Mouse (Mus musculus) left cerebral cortex, postnatal 4 days (tissue): ENCODE data around the gene Mrps7. TPM values are rescaled to one million over a fixed set of nuclear protein-coding genes. Genes with fewer than 3 reads are reported as not detected.
"Not testable (repeated sequence)": the region's sequence is repeated elsewhere in the genome, so short reads cannot be mapped to it uniquely, and the experiment has no call there.

ENCODE experiments used
- DNase-seq: peaks from one replicate; pipeline ENCODE4 v3.0.0-alpha.2; 2022
- intact Hi-C: fragments of 180-260 bp; cut with DNase I; formaldehyde crosslinking; loops from one replicate; pipeline ENCODE4 v1.15.1; 2025
- total RNA-seq, 2 experiments: library from RNA; stranded (reverse); gene quantifications; 2 replicates each; pipeline ENCODE4 v1.2.3; 2021

Gene Mrps7
- total RNA-seq, 2 experiments from 2014 or later, result 43.0 to 44.1 TPM

GRCm38 (mm10) chr11:115644308-115644707, 40.6 kb downstream of the Mrps7 start:
- DNase-seq, result no peak
- intact Hi-C loops, result loop anchor here (5.0 kb wide), 1 partner anchor 53 kb away; no protein-coding TSS in a partner anchor

- not testable (repeated sequence) for DNase-seq
- intact Hi-C loops, result loop anchor here (5.0 kb wide), 1 partner anchor 67 kb away; no protein-coding TSS in a partner anchor
These were observed 41.8 kb downstream of the Mrps7 start for GRCm38 (mm10) chr11:115645498-115645897.

- intact Hi-C loops, result loop anchor here (5.0 kb wide), 1 partner anchor 66 kb away; no protein-coding TSS in a partner anchor
- DNase-seq, result no peak
These were observed 42.7 kb downstream of the Mrps7 start for GRCm38 (mm10) chr11:115646439-115646838.

- intact Hi-C loops, result loop anchor here (5.0 kb wide), 1 partner anchor 65 kb away; no protein-coding TSS in a partner anchor
These were observed 43.7 kb downstream of the Mrps7 start for GRCm38 (mm10) chr11:115647459-115647858.

GRCm38 (mm10) chr11:115649706-115650105, 46.0 kb downstream of the Mrps7 start:
- intact Hi-C loops, result loop anchor here (5.0 kb wide), 2 partner anchors 63 to 163 kb away; partner anchors contain the start of genes Caskin2 and Tsen54
- DNase-seq, result peak; percentile 50

More at GRCm38 (mm10) chr11:115647459-115647858, 43.7 kb downstream of the Mrps7 start:
- DNase-seq, result peak; percentile 49

GRCm38 (mm10) chr11:115651680-115652079, 48.0 kb downstream of the Mrps7 start:
- intact Hi-C loops, result loop anchor here (5.0 kb wide), 1 partner anchor 161 kb away; the partner anchor contains the start of genes Caskin2 and Tsen54
- DNase-seq, result no peak

GRCm38 (mm10) chr11:115653194-115653593, 49.5 kb downstream of the Mrps7 start:
- no peak for DNase-seq
- intact Hi-C loops, result loop anchor here (5.0 kb wide), 1 partner anchor 159 kb away; the partner anchor contains the start of genes Caskin2 and Tsen54

GRCm38 (mm10) chr11:115654128-115654527, 50.4 kb downstream of the Mrps7 start:
- intact Hi-C loops, result loop anchor here (5.0 kb wide), 1 partner anchor 158 kb away; the partner anchor contains the start of genes Caskin2 and Tsen54
- DNase-seq, result no peak

Other genes with a start within 250 kb of the Mrps7 start
- gene Hid1, start 236.2 kb upstream of the Mrps7 start, total RNA-seq, result 10 to 100 TPM; 72.7 to 80.6 TPM
- gene Cdr2l, start 222.0 kb upstream of the Mrps7 start, total RNA-seq, result 10 to 100 TPM; 31.4 to 33.1 TPM
- 100 to 1,000 TPM in 1 of 2 experiments, 10 to 100 TPM in 1; 97.9 to 109 TPM for gene Mrpl58, start 200.2 kb upstream of the Mrps7 start, total RNA-seq
- 100 to 1,000 TPM; 290 to 310 TPM for gene Atp5h, start 184.0 kb upstream of the Mrps7 start, total RNA-seq
- gene Kctd2, start 183.8 kb upstream of the Mrps7 start, total RNA-seq, result 10 to 100 TPM; 47.7 to 52.9 TPM
- under 1 TPM in 1 of 2 experiments, not detected in 1; 0.20 TPM for gene Trim80, start 163.4 kb upstream of the Mrps7 start, total RNA-seq
- gene Slc16a5, start 141.5 kb upstream of the Mrps7 start, total RNA-seq, result not detected
- 10 to 100 TPM in 1 of 2 experiments, 1 to 10 TPM in 1; 9.9 to 10.2 TPM for gene Armc7, start 128.3 kb upstream of the Mrps7 start, total RNA-seq
- 10 to 100 TPM; 57.4 to 70.8 TPM for gene Nt5c, start 112.1 kb upstream of the Mrps7 start, total RNA-seq
- gene Jpt1, start 89.5 kb upstream of the Mrps7 start, total RNA-seq, result 100 to 1,000 TPM; 803 to 865 TPM
- 100 to 1,000 TPM; 439 to 466 TPM for gene Sumo2, start 67.6 kb upstream of the Mrps7 start, total RNA-seq
- 10 to 100 TPM; 66.6 to 73.4 TPM for gene Nup85, start 39.5 kb upstream of the Mrps7 start, total RNA-seq
- 10 to 100 TPM; 83.9 to 85.2 TPM for gene Gga3, start 126 bp downstream of the Mrps7 start, total RNA-seq
- 10 to 100 TPM; 13.3 to 14.1 TPM for gene Mif4gd, start 9.0 kb downstream of the Mrps7 start, total RNA-seq
- 10 to 100 TPM; 55.3 to 56.6 TPM for gene Slc25a19, start 24.4 kb downstream of the Mrps7 start, total RNA-seq
- gene Grb2, start 104.7 kb downstream of the Mrps7 start, total RNA-seq, result 100 to 1,000 TPM; 218 to 220 TPM
- gene Tmem94, start 161.5 kb downstream of the Mrps7 start, total RNA-seq, result 10 to 100 TPM; 37.3 to 44.1 TPM
- gene Caskin2, start 209.7 kb downstream of the Mrps7 start, total RNA-seq, result 10 to 100 TPM; 13.4 to 14.5 TPM
- 10 to 100 TPM; 15.1 to 19.1 TPM for gene Tsen54, start 210.8 kb downstream of the Mrps7 start, total RNA-seq
- gene Llgl2, start 220.1 kb downstream of the Mrps7 start, total RNA-seq, result 1 to 10 TPM; 1.1 to 2.4 TPM